Mouse (Mus musculus): Measurements from ENCODE around the gene Nexn.
A peak's percentile ranks its signal among the peaks of the same experiment; 100 is the strongest.

GRCm38 (mm10) chr3:152238836-152239235 is 27.3 kb downstream of the Nexn start:
- TF ChIP-seq CTCF (IDR thresholded peaks at IDR 0.05; ENCODE audit: low read depth) (peak; percentile 40), EP300 (optimal IDR thresholded peaks at IDR 0.05) (no peak)

Measured in stomach, postnatal 0 days (tissue).